Mouse (Mus musculus) embryo, embryonic 9.5 days (tissue): ENCODE measurements around the gene Fdx1.

Experiments used
- DNase-seq: peaks from one replicate; pipeline ENCODE4 v3.0.0-alpha.2; 2017; ENCODE audit errors: extremely low spot score

Gene Fdx1

GRCm38 (mm10) chr9:51908255-51908654, 55.1 kb downstream of the Fdx1 start:
- DNase-seq: no peak

DNA sequence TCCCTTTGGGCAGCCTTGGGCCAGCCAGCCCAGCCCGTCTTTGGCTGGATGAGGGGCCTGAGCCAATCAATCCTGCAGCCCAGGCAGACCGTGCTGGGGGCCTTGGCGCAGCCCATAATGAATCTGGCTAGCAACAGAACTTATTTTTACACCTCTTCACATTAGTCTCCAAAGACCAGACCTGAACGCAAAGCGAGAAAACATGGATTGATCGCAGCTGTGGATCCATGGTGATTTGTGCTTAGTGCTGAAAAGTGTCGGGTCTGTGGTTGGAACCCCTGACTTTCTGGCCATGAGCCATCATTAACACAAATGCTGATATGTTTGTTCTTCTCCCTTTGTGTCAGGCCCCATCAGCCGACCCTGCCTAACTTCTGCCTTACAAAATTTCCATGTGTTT, 56.4 kb downstream of the Fdx1 start:
- no peak for DNase-seq
